Mouse (Mus musculus): ENCODE data around the gene Exoc3l2. TPM values are rescaled to one million over a fixed set of nuclear protein-coding genes. Genes with fewer than 3 reads are reported as not detected.

The Exoc3l2 gene
- polyA plus RNA-seq, 1 experiment from 2014 or later: 0.76 TPM

- Histone ChIP-seq H3K9me3 (ENCODE audit: control insufficient read depth, low read length) (no peaks in the 10 kb centered on the region), H3K4me1 (replicated peaks; ENCODE audit: control insufficient read depth, insufficient read depth, low read length) (no peaks in the 10 kb centered on the region), H3K4me2 (replicated peaks; ENCODE audit: low read depth, low read length) (no peak overlapping the region), H3K27ac (ENCODE audit: low read depth, low read length) (no peak overlapping the region), H3K27me3 (ENCODE audit: control insufficient read depth, insufficient read depth, low read length) (no peaks in the 10 kb centered on the region), H3K36me3 (ENCODE audit: control insufficient read depth, insufficient read depth, low read length) (peaks cover 15% of the 10 kb centered on the region), H3K9ac (ENCODE audit: low read depth, low read length) (no peak overlapping the region), H3K4me3 (ENCODE audit: low read depth, low read length) (no peak overlapping the region)
- DNase-seq (ENCODE audit: low spot score) (no peak), ATAC-seq (ENCODE audit: low FRiP score) (no peak)
- 92% methylated on average over 16 of the region's 16 CpGs for WGBS
These were observed 15.4 kb upstream of the Exoc3l2 start for GRCm38 (mm10) chr7:19447689-19448088.

GRCm38 (mm10) chr7:19449165-19449564 lies 14.0 kb upstream of the Exoc3l2 start:
- no peaks in the 10 kb centered on the region for H3K9me3 ChIP-seq (ENCODE audit: control insufficient read depth, low read length)
- H3K4me3 ChIP-seq (ENCODE audit: low read depth, low read length): no peak overlapping the region
- H3K9ac ChIP-seq (ENCODE audit: low read depth, low read length): no peak overlapping the region
- no peak overlapping the region for H3K27ac ChIP-seq (ENCODE audit: low read depth, low read length)
- DNase-seq (ENCODE audit: low spot score) (no peak), ATAC-seq (ENCODE audit: low FRiP score) (no peak)
- peaks cover 12% of the 10 kb centered on the region for H3K36me3 ChIP-seq (ENCODE audit: control insufficient read depth, insufficient read depth, low read length)
- H3K4me1 ChIP-seq (replicated peaks; ENCODE audit: control insufficient read depth, insufficient read depth, low read length): no peaks in the 10 kb centered on the region
- H3K27me3 ChIP-seq (ENCODE audit: control insufficient read depth, insufficient read depth, low read length): no peaks in the 10 kb centered on the region
- WGBS: 85% methylated on average over 12 of the region's 12 CpGs
- H3K4me2 ChIP-seq (replicated peaks; ENCODE audit: low read depth, low read length): no peak overlapping the region

DNA sequence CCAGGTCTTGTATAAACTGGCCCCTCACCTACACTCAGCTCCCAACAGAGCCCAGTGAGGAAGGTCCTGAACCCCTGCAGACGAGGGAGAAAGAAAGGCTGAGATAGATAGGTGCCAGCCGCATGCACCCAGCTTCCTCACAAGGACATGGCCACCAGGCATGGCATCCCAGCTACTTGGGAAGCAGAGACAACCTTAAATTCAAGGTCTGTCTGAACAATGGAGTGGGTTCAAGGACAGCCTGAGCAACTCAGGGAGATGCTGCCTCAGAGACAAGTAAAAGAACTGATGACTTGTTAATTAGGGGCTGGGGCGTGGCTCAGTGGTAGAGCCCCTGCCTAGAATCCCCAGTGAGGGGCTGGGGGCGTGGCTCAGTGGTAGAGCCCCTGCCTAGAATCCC lies 7.9 kb upstream of the Exoc3l2 start:
- H3K36me3 ChIP-seq (ENCODE audit: control insufficient read depth, insufficient read depth, low read length): peaks cover 7% of the 10 kb centered on the region
- H3K27ac ChIP-seq (ENCODE audit: low read depth, low read length): no peak overlapping the region
- no peak for DNase-seq (ENCODE audit: low spot score)
- no peaks in the 10 kb centered on the region for H3K27me3 ChIP-seq (ENCODE audit: control insufficient read depth, insufficient read depth, low read length)
- H3K9me3 ChIP-seq (ENCODE audit: control insufficient read depth, low read length): no peaks in the 10 kb centered on the region
- no peak overlapping the region for H3K9ac ChIP-seq (ENCODE audit: low read depth, low read length)
- H3K4me3 ChIP-seq (ENCODE audit: low read depth, low read length): no peak overlapping the region
- peaks cover 8% of the 10 kb centered on the region; the same call in 1 of the 2 replicates for H3K4me1 ChIP-seq (replicated peaks; ENCODE audit: control insufficient read depth, insufficient read depth, low read length)
- 85% methylated on average over 4 of the region's 4 CpGs for WGBS
- no peak overlapping the region for H3K4me2 ChIP-seq (replicated peaks; ENCODE audit: low read depth, low read length)
- no peak for ATAC-seq (ENCODE audit: low FRiP score)

- no peaks in the 10 kb centered on the region for H3K27me3 ChIP-seq (ENCODE audit: control insufficient read depth, insufficient read depth, low read length)
- H3K4me3 ChIP-seq (ENCODE audit: low read depth, low read length): no peak overlapping the region
- no peak overlapping the region for H3K4me2 ChIP-seq (replicated peaks; ENCODE audit: low read depth, low read length)
- no peak overlapping the region for H3K27ac ChIP-seq (ENCODE audit: low read depth, low read length)
- no peak overlapping the region for H3K9ac ChIP-seq (ENCODE audit: low read depth, low read length)
- no peak for DNase-seq (ENCODE audit: low spot score)
- H3K36me3 ChIP-seq (ENCODE audit: control insufficient read depth, insufficient read depth, low read length): peaks cover 7% of the 10 kb centered on the region
- peaks cover 8% of the 10 kb centered on the region; the same call in 1 of the 2 replicates for H3K4me1 ChIP-seq (replicated peaks; ENCODE audit: control insufficient read depth, insufficient read depth, low read length)
- 70% methylated on average over 11 of the region's 11 CpGs for WGBS
- H3K9me3 ChIP-seq (ENCODE audit: control insufficient read depth, low read length): no peaks in the 10 kb centered on the region
- ATAC-seq (ENCODE audit: low FRiP score): no peak
These were observed 7.2 kb upstream of the Exoc3l2 start for GRCm38 (mm10) chr7:19455819-19456495.

- H3K4me2 ChIP-seq (replicated peaks; ENCODE audit: low read depth, low read length): peak overlapping the region; percentile 97; the same call in 1 of the 2 replicates
- no peak for ATAC-seq (ENCODE audit: low FRiP score)
- no peak overlapping the region for H3K9ac ChIP-seq (ENCODE audit: low read depth, low read length)
- H3K27me3 ChIP-seq (ENCODE audit: control insufficient read depth, insufficient read depth, low read length): no peaks in the 10 kb centered on the region
- H3K4me3 ChIP-seq (ENCODE audit: low read depth, low read length): peak overlapping the region; percentile 99
- 97% methylated on average over 7 of the region's 7 CpGs for WGBS
- no peaks in the 10 kb centered on the region for H3K9me3 ChIP-seq (ENCODE audit: control insufficient read depth, low read length)
- H3K36me3 ChIP-seq (ENCODE audit: control insufficient read depth, insufficient read depth, low read length): peaks cover 2% of the 10 kb centered on the region; the same call in 1 of the 2 replicates
- peaks cover 8% of the 10 kb centered on the region; the same call in 1 of the 2 replicates for H3K4me1 ChIP-seq (replicated peaks; ENCODE audit: control insufficient read depth, insufficient read depth, low read length)
- no peak overlapping the region for H3K27ac ChIP-seq (ENCODE audit: low read depth, low read length)
- DNase-seq (ENCODE audit: low spot score): no peak
These were observed 6.5 kb upstream of the Exoc3l2 start for GRCm38 (mm10) chr7:19456628-19457027.

GRCm38 (mm10) chr7:19457414-19458071 lies 5.6 kb upstream of the Exoc3l2 start:
- no peaks in the 10 kb centered on the region for H3K9me3 ChIP-seq (ENCODE audit: control insufficient read depth, low read length)
- H3K36me3 ChIP-seq (ENCODE audit: control insufficient read depth, insufficient read depth, low read length): no peaks in the 10 kb centered on the region; the same call in 1 of the 2 replicates
- peak overlapping the region; percentile 97 for H3K4me2 ChIP-seq (replicated peaks; ENCODE audit: low read depth, low read length)
- 9% methylated on average over 14 of the region's 14 CpGs for WGBS
- peak overlapping the region; percentile 99 for H3K4me3 ChIP-seq (ENCODE audit: low read depth, low read length)
- peak; percentile 33 for DNase-seq (ENCODE audit: low spot score)
- H3K27me3 ChIP-seq (ENCODE audit: control insufficient read depth, insufficient read depth, low read length): no peaks in the 10 kb centered on the region
- peaks cover 8% of the 10 kb centered on the region; the same call in 1 of the 2 replicates for H3K4me1 ChIP-seq (replicated peaks; ENCODE audit: control insufficient read depth, insufficient read depth, low read length)
- peak; percentile 33 for ATAC-seq (ENCODE audit: low FRiP score)
- H3K27ac ChIP-seq (ENCODE audit: low read depth, low read length): peak overlapping the region; percentile 79
- peak overlapping the region; percentile 90 for H3K9ac ChIP-seq (ENCODE audit: low read depth, low read length)

DNA sequence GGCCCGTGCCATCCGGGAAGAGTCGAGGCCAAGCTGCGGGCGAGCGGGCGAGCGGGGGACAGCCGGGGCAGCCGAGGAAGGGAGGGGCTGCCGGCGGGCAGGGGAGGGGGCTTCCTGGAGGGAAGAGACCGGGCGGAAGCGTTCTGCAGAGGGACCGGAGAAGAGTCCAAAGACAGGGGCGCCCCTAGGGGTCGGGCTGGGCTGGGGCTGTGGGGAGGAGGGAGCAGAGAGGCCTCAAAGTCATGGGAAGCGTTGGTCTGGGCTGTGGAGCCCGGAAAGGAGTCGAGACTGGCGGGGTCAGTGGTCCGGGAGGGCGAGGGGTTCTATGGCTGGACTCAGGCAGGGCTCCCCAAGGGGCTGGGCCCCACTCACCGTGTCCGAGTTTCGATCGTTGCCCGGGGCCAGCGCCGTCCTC lies 5.1 kb upstream of the Exoc3l2 start:
- no peaks in the 10 kb centered on the region for H3K9me3 ChIP-seq (ENCODE audit: control insufficient read depth, low read length)
- peaks cover 8% of the 10 kb centered on the region; the same call in 1 of the 2 replicates for H3K4me1 ChIP-seq (replicated peaks; ENCODE audit: control insufficient read depth, insufficient read depth, low read length)
- peak overlapping the region; percentile 79 for H3K27ac ChIP-seq (ENCODE audit: low read depth, low read length)
- H3K4me3 ChIP-seq (ENCODE audit: low read depth, low read length): peak overlapping the region; percentile 99
- peak overlapping the region; percentile 90 for H3K9ac ChIP-seq (ENCODE audit: low read depth, low read length)
- DNase-seq (ENCODE audit: low spot score): peak; percentile 84
- WGBS: 0% methylated on average over 14 of the region's 31 CpGs
- H3K27me3 ChIP-seq (ENCODE audit: control insufficient read depth, insufficient read depth, low read length): no peaks in the 10 kb centered on the region
- peak; percentile 80 for ATAC-seq (ENCODE audit: low FRiP score)
- no peaks in the 10 kb centered on the region; the same call in 1 of the 2 replicates for H3K36me3 ChIP-seq (ENCODE audit: control insufficient read depth, insufficient read depth, low read length)
- H3K4me2 ChIP-seq (replicated peaks; ENCODE audit: low read depth, low read length): peak overlapping the region; percentile 97

DNA sequence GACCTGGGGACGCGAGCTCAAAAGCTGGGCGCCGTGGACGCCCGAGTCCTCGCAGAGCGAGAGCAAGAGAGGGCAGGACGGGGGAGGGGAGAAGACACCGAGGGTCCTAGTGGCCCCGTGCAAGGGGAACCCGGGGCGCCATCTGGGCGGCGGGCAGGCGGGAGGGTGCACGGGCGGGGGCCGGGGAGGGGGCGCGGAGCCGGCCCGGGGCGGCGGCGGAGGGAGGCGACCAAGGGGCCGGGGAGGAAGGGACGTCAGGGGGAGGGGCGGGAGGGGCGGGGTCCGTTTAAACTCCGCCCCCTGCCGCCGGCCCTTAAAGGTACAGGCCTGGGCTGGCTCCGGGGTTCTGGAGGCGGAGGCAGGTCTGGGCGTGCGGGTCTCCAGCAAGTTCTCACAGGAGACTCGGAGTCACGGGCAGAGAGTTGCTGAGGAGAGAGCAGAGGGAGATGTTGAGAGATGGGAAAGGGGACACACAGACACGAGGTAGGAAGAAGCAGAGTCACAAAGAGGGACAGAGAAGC lies 4.5 kb upstream of the Exoc3l2 start, which contains the start of gene Mark4:
TSS of gene Mark4 (minus strand) at position 231 of the 521 bp plus-strand sequence.
- Histone ChIP-seq H3K4me2 (replicated peaks; ENCODE audit: low read depth, low read length) (peak within 1 kb of the TSS; percentile 97), H3K36me3 (ENCODE audit: control insufficient read depth, insufficient read depth, low read length) (no peaks in the 10 kb centered on the region; the same call in 1 of the 2 replicates), H3K27ac (ENCODE audit: low read depth, low read length) (peak within 1 kb of the TSS; percentile 79), H3K27me3 (ENCODE audit: control insufficient read depth, insufficient read depth, low read length) (no peaks in the 10 kb centered on the region), H3K9ac (ENCODE audit: low read depth, low read length) (peak within 1 kb of the TSS; percentile 90), H3K9me3 (ENCODE audit: control insufficient read depth, low read length) (no peaks in the 10 kb centered on the region), H3K4me3 (ENCODE audit: low read depth, low read length) (peak within 1 kb of the TSS; percentile 99), H3K4me1 (replicated peaks; ENCODE audit: control insufficient read depth, insufficient read depth, low read length) (peaks cover 8% of the 10 kb centered on the region; the same call in 1 of the 2 replicates)
- DNase-seq (ENCODE audit: low spot score): peak; percentile 93
- 0% methylated on average over 27 of the region's 42 CpGs for WGBS
- ATAC-seq (ENCODE audit: low FRiP score): peak; percentile 85

All from hindbrain, embryonic 11.5 days (tissue).